Mouse (Mus musculus) layer of hippocampus, postnatal 14 days (tissue): ENCODE measurements around the gene Aqp3. TPM values are rescaled to one million over a fixed set of nuclear protein-coding genes. Genes with fewer than 3 reads are reported as not detected.

ENCODE experiments used
- DNase-seq, 2 experiments: peaks; one replicate each; pipeline ENCODE4 v3.0.0; 2021 to 2022; ENCODE audit warnings: low spot score in 2 of 2, mixed read lengths in 1 of 2
- long read RNA-seq, 2 experiments: library from polyadenylated mRNA; stranded (forward); transcript quantifications; one replicate each; pipeline ENCODE4 v2.0.0; 2021
- total RNA-seq, 2 experiments: library from RNA; stranded (reverse); gene quantifications; 2 replicates each; pipeline ENCODE4 v1.2.3; 2021

The Aqp3 gene
- total RNA-seq, result under 1 TPM in 1 of 2 experiments, not detected in 1; 0.18 TPM
- long read RNA-seq, experiment 1, result 0 reads
- long read RNA-seq, experiment 2, result 0 reads

DNA sequence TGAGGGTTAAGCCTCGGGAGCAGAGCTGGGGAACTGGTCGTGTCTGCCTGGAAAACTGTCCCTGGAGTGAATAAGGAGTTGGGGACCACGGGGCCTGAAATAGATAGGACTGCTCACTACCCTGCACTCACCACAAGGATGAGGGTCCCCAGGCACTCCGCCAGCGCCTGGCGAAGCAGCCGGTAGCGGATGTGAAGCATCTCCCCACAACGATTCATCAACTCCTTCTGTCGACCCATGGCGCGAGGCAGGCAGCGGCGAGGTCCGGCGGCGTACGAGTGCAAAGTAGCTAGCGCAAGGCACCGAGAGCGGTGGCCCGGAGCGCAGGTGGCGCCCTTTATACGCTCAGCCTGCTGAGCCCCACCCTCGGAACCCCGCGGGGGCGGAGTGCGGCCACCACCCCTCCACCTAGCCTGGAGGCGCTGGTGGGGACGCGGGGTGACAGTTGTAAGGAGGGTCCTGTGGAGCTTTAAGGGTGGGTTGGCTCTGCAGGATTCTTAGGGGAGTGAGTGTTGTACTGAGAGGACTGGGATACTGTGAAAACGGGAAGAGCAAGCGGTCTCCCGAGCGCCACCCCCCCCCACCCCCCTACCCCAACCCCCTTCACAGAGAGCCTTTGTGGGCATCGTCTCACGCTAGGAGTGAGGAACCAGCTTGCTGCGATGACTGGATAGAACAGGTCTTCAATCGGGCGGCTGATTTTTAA lies at the start of gene Aqp3:
Gene Aqp3 (minus strand): TSS at position 313 of the 706 bp plus-strand sequence.
- no peak for DNase-seq

DNA sequence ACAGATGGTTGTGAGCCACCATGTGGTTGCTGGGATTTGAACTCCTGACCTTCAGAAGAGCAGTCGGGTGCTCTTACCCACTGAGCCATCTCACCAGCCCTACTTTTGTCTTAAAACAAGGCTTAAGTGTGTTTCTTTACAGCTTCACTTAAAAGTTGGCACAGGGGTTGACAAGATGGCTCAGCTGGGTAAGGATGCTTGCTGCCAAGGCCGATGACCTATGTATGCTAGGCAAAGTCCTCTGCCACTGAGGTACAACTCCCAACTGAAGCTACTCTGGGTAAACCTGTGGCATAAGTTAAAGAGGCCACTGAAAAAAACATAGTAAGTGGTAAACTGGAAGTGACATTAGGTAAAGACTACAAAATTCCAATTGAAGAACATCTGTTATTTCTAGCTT lies 44.6 kb upstream of the Aqp3 start:
- no peak for DNase-seq

- DNase-seq, result no peak
These were observed 42.3 kb upstream of the Aqp3 start for GRCm38 (mm10) chr4:41140174-41140875.

GRCm38 (mm10) chr4:41136811-41137210 lies 38.8 kb upstream of the Aqp3 start:
- DNase-seq, result no peak

- DNase-seq, result peak; percentile 24 to 32
These were observed 38.4 kb upstream of the Aqp3 start for GRCm38 (mm10) chr4:41136454-41136805.

DNA sequence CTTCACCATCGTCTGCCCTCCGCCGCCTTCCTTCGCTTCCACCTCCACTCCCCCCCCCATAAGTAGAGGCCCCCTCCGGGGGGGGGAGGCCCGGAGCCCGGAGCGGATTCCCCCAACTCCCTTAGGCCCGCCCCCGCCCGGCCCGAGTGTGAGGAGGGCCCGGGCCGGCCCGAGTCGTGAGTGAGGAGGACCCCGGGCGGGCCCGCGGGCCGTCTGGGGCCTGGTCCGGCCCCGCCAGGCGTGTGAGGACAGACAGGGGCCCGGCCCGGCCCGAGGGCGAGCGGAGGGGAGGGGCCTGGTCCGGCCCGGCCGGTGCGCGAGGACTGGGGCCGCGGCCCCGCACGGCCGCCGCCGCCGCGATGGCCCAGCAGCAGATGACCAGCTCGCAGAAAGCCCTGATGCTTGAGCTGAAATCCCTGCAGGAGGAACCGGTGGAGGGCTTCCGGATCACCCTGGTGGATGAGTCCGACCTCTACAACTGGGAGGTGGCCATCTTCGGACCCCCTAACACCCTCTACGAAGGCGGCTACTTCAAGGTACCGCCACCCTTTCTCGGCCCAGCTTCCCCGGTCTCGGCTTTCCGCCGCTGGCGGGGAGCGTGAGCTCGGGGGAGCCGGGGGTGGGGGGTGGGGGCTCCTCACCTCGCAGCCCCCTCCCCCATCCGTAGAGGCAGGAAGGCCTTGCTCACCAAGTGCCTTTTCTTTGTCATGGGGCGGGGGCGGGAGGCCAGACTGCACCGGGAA lies 37.9 kb upstream of the Aqp3 start, which contains the start of gene Ube2r2:
Gene Ube2r2 (plus strand): TSS at position 33 of the 743 bp plus-strand sequence.
- peak; percentile 45 to 47 for DNase-seq

DNA sequence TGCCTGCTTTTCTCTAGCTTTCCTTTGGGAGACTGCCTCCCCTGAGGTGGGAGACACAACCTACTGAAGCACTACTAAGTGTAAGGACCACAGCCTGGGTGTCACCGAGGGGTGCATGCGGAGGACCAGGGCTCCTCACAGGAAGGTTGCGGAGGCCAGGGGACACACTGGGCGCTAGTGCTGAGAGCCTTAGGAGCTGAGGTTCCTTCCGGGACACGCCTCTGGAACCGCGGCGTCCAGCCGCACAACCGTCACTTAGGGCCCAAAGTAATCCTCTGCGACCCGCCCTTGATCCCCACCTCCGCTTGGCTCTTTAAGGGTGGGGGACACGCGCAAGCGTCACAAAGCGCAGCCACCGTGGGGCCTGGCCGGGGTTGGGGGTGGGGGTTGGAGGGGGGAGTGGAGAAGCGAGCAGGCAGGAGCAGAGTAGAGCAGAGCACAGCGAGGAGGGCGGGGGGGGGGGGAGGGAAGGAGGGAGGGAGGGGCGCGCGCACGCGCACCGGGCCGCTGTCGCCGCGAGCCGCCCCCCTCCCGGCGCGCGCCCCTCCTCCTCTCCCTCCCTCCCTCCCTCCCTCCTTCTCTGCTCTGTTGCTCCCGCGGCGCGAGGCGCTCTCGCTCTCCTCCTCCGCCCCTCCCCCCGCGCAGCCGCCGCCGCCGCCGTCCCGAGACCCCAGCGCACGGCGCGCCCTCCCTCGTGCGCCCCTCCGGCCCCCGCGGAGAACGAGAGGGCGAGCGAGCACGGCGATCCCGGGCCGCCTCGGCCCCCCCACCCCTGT lies 37.1 kb upstream of the Aqp3 start:
- DNase-seq, result peak; percentile 67 to 68

DNA sequence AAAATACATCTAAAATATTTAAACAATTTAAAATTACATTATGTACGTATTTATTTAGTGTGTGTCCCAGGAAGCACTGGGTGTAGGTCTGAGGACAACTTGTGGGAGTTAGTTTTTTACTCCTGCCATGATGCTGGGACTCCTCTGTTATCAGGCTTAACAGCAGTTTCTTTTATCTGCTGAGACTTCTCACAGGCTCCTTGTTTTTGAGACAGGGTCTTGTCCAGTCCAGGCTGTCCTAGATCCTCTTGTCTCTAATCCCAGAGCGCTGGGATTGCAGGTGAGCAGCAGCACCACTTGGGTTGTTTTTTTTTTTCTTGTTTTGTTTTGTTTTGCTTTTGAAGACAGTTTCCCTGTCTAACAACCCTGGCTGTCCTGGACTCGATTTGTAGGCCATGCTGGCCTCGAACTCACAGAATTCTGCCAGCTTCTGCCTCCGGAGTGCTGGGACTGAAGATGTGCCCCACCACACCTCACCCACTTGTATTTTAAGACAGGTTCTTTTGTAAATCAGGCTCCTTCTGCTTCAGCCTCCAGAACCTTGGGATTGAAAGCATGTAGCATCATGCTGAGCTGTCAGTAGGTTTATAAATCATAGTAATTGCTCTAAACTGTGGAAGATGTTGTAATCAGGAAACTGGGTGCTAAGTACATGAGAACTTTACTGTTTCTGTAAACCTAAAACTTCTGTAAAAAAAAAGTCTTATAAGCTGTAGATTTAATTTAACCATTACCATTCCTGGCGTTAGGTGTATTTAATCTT lies 35.7 kb upstream of the Aqp3 start:
- DNase-seq, result no peak

GRCm38 (mm10) chr4:41132471-41132870 lies 34.5 kb upstream of the Aqp3 start:
- DNase-seq, result no peak

GRCm38 (mm10) chr4:41129836-41130235 lies 31.9 kb upstream of the Aqp3 start:
- DNase-seq, result no peak

DNA sequence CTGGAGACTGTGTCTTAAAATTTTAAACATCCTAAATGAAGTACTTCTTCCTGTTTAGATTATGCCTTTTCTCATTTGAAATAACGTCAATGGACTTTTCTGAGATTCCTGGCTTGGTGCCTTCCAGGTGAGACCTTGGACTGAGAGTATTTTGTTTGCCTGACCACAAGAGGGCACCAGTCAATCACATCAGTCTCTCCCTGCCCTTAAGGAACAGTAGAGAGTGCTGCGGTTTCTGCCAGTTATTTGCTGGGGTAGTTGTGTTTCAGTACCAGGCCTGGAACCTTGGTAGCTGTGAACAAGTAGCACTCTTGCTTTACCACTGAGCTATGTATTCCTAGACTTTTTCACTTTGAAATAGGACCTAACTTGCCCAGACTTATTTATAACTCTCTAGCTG lies 31.4 kb upstream of the Aqp3 start:
- peak in 1 of 2 experiments; percentile 55 for DNase-seq

DNA sequence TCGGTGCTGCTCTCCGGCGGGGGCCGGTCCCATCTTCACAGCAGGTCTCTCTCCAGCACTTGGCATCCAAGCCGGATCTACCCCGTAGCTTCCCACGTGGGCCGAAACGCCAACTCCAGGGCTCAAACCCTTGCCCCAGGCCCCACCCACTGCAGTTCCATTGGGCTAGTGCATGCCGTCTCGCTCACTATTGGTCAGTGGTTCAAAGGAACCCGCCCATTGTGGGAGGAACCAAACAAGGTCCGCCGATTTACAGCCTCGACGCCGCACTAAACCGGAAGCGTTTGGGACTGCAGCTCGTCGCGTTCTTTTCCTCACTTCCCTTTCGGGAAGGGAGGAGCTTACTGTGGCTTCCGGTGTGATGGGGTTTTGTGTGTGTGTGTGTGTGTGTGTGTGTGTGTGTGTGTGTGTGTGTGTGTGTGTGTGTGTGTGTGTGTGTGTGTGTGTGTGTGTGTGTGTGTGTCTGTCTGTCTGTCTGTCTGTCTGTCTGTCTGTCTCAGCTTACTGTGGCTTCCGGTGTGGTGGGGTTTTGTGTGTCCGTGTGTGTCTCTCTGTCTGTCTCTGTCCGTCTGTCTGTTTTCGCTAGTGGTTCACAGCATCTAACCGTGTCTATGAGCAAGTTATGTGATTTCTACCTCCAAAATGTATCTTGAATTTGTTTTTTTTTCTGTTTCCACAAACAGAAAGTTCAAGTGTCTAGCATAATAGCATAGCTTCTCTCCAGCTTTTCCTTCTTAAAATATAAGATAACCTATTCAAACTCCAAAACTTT lies 26.4 kb upstream of the Aqp3 start, which contains the start of gene Nol6:
Gene Nol6 (minus strand): TSS at position 276 of the 772 bp plus-strand sequence.
- peak; percentile 97 to 100 for DNase-seq

GRCm38 (mm10) chr4:41118706-41119292 lies 20.8 kb upstream of the Aqp3 start:
- DNase-seq, result peak; percentile 46 to 53

DNA sequence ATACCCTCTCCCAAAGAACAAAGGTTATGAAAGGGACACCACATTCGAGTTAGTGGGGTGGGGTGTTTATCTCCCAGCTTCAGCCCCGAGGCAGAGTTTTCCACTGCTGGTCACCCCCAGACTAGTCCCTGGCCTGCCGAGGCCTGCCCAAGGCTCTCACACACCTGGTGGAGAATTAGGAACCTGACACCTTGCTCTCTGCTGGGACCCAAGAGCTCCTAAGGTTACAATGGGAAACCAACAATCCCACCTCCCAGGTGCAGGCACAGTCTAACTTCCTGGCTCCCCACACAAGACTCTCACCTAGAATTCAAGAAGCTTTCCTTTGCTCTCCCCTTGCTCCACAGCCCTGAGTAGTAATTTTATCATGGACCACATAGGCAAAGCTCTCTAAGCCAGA lies 18.8 kb upstream of the Aqp3 start:
- DNase-seq, result no peak

GRCm38 (mm10) chr4:41115793-41116192 lies 17.8 kb upstream of the Aqp3 start:
- DNase-seq, result no peak

- DNase-seq, result no peak
These were observed 17.1 kb upstream of the Aqp3 start for GRCm38 (mm10) chr4:41115074-41115473.

DNA sequence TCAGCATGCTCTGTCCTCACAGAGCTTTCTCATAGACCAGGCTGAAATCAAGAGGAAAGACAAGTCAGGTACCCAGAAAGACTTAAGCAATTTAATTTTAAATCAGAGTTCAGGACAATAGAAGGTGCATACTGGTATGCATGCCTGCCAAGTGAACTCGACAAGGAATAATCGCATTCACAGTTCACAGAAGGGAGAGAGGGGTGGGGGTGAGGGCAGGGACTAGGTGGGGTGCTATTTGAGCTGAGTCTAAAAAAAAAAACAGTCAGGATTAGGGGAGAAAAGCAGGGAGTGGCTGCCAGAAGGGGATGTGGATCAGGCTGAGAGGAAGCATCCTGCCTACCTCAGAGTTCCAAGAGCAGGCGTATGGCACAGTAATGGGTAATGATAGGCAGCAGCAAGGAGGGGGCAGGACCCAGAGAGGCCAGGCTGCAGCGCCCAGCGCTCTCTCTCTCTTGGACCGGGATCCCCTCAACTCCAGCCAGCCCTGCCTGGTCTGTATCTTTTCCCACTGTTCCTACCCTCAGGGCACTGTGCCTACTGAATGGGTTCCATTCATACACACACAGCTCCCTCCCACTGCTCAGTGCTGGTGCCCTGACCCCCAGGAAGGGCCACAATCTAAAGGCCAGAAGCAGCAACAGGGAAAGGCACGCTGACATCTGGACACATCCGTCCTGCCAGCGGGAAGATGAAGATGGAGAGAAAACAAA lies 16.5 kb upstream of the Aqp3 start:
- DNase-seq, result no peak

GRCm38 (mm10) chr4:41108717-41109425 lies 10.9 kb upstream of the Aqp3 start:
- DNase-seq, result no peak
